Mouse (Mus musculus) kidney, postnatal 36 days (tissue): Measurements from ENCODE around the gene Vkorc1.
"Not testable (repeated sequence)": the region's sequence is repeated elsewhere in the genome, so short reads cannot be mapped to it uniquely, and the experiment has no call there.

Experiments used
- DNase-seq, 2 experiments: peaks; one replicate each; pipeline ENCODE4 v3.0.0; 2021 to 2022; ENCODE audit warnings: mixed read lengths in 2 of 2

Gene Vkorc1

DNA sequence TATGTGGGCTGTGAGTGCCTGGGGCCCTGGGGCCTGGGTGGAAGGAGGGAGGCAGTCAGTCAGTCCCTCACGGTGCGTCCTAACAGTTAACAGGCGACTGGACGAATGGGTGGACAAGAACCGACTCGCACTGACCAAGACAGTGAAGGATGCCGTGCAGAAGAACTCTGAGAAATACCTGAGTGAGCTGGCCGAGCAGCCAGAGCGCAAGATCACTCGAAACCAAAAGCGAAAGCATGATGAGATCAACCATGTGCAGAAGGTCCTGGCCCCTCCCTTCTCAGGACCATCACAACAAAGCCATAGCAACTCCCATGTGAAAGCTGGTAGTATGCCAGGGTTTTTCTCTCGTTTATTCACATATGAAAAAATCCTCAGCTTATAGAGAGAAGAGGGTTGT is 19.9 kb upstream of the Vkorc1 start:
- DNase-seq, result no peak

DNA sequence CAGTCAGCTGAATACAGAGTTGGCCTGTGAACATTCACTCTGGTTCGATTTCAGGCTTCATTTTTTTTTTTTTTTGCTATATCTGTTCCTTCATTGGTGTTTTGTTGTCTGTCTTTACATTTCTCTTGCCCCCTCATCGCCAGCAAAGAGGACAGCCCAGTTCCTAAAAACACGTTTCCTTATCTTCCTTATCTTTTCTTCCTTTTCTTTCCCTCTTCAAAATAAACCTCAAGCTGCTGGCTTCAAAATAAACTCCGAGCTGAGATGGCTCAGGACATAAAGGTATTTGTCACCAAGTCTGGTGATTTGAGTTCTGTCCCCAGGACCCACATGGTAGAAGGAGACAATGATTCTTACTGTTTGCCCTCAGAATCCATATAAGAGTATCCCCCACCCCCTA is 17.5 kb upstream of the Vkorc1 start:
- DNase-seq, result no peak

DNA sequence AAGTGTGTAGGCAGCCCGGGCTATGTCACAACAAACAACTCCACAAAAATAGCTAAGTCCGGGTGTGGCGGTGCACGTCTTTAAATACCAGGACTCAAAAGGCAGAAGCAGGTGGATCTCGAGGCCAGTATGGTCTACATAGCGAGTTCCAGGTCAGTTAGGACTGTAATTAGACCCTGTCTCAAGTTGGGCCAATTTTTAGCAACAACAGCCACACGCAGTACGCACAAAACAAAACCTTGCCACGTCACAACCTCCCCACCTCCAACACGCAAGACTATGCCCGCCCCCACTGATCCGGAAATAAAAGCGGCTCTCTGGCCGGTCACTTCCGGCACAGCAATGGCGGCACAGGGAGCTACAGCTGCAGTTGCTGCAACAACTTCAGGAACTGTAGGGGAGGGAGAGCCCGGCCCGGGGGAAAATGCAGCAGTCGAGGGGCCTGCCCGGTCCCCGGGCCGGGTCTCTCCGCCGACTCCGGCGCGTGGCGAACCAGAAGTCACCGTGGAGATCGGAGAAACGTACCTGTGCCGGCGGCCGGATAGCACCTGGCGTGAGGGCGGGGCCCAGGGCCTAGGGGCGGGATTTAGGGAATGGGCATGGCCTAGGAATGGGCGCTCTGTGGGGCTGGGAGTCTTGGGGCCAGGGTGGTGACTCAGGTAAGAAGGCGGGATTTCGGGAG is 16.9 kb upstream of the Vkorc1 start, which contains the start of gene Kat8:
TSS of gene Kat8 (plus strand) at position 327 of the 682 bp plus-strand sequence.
- DNase-seq, result peak; percentile 95

DNA sequence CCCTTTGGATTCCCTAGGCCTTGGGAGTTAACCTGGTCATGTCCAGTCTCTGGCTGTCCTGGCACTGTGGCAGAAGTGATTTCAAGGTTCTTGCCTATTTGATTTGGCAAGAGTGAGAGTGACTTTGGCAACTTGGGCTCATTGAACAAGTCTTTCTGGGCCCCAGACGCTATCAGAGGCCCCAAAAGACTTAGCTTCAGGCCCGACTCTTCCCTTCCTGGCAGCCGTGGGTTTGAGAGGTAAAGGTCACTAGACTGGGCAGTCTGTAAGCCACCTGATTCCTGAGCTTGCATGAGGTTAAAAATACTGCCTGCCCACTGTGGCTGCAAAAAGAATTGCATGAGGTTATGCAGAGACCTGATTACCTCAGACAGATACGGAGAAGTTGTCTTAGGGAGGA is 13.2 kb upstream of the Vkorc1 start:
- peak in 1 of 2 experiments; percentile 42 for DNase-seq

DNA sequence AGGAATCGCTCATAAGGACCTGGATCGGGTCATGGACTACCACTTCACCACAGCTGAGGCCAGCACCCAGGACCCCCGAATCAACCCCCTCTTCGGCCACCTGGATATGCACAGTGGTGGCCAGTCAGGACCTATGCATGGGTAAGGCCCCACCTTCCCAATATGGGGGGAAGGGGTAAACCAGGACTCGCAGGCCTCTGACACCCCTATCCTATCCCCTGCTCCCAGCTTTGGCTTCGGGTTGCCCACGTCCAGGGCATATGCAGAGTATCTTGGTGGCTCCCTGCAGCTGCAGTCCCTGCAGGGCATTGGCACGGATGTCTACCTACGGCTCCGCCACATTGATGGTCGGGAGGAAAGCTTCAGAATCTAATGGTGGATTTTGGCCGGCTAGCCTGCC is 12.5 kb upstream of the Vkorc1 start:
- DNase-seq, result no peak

DNA sequence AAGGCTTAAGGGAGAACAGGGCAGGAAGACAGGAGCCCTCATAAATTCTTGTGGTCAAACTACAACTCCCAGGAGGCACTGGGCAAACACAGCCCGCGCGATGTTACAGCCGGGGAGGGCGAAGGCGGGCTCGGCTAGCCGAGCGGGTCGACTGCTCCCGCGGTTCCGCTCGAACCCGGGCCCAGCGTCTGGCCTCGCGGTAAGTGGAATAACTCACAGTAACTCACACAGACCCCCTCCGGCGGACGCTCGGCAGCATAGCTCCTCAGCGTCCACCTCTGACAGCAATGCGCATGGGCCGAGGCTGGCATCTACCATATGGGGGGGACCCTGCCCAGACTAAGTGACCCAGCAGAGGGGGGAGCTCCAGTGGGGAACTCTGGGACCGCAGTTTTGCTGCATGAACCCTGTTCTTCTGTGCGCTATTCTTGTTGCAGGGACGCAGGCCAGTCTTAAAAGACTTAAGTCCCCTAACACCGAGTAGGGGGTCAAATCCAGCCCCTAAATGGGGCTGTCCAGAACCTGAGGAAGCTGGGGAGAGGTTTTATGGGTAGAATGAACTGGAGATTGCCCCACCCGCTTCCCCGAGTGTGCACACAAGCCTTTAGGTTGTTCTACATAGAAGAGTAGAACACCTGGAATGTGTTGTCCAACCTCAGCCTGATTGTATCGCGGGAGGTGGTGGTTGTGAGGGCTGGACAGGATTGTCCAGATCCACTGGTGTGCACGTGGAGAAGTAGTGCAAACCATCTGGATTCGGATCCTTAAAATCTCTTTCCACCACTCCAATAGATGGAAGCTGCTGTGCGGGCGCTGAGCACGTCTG is 8.8 kb upstream of the Vkorc1 start, which contains the start of gene Bckdk:
TSS of gene Bckdk (plus strand) at position 112 of the 826 bp plus-strand sequence.
- DNase-seq, result peak; percentile 84 to 86

DNA sequence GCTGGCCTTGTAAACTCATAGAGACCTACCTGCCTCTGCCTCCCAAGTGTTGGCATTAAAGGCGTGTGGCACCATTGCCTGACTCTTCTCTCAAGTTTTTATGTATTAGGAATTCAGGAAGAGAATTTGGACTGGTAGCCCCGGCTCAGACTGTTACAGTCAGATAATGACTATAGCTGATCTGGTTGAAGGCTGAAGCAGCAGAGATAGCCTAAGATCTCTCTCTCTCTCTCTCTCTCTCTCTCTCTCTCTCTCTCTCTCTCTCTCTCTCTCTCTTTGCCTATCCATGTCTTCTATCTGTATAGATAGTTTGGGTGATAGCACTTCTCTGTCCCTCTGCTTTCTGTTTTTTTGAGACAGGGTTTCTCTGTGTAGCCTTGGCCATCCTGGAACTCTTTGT is 6.4 kb upstream of the Vkorc1 start:
- no peak for DNase-seq

DNA sequence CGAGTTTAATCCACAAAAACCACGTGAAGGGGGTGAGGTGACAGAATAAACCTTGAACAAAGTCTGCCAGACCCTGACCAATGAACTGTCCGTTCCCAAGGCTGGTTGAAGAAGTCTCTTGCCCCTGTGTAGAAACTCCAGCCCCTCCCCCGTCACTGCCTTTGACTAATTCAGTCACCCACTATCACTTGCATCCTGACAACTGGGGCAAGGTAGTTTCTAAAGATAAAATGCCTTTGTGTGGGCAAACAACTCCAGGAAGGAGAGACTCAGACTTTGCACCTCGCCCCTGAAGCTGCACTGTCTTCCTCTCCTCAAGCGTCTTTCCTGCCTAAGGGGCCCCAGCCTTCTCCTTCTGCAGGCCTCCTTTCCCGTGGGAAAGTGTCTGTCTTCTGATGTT is 4.6 kb upstream of the Vkorc1 start:
- DNase-seq, result peak in 1 of 2 experiments; percentile 55

DNA sequence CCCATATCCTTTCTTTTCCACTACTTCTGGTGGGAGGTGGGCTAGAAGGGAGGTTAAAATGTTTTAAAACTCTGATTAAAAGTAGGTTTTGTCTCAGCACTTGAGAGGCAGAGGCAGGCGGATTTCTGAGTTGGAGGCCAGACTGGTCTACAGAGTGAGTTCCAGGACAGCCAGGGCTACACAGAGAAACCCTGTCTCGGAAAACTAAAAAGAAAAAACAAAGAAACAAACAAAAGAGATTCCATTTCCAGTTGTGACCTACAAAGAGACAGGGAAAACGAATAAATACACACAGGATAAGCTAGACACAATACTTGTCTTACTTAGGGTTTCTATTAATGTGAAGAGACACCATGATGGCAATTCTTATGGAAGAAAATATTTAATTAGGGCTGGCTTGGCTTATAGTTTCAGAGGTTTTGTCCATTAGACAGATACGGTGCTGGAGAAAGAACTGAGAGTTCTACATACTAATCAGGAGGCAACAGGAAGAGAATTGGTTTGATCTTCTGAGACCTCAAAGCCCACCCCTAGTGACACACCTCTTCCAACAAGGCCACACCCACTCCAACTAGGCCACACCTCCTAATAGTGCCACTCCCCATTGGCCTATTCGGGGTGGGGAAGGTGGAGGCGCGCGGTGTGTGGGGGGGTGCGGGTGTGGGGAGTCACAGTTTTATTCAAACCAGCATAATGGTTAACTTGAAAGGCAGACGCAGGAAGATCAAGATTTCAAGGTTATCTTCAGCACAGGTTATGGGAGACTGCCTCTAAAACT is 3.0 kb upstream of the Vkorc1 start:
- peak in 1 of 2 experiments; percentile 45 for DNase-seq

DNA sequence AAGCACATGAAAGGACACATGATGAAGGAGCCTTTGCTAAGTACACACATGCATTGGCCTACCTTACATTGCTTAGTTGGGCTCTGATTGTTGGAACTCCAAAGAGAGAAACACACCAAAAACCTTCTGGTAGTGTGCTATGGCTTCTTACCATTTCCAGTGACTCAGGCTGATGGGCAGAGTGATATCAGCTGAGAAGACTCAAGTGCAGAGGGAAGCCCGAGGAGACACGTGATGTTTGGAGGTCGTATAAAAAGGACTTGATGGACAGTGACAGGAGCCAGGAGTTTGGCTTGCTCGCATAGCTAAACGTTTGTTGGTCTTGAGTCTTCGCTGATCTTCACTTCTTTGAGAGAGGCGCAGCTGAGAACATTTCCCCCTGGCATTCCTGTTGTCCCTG is 2.1 kb upstream of the Vkorc1 start:
- DNase-seq, result no peak

DNA sequence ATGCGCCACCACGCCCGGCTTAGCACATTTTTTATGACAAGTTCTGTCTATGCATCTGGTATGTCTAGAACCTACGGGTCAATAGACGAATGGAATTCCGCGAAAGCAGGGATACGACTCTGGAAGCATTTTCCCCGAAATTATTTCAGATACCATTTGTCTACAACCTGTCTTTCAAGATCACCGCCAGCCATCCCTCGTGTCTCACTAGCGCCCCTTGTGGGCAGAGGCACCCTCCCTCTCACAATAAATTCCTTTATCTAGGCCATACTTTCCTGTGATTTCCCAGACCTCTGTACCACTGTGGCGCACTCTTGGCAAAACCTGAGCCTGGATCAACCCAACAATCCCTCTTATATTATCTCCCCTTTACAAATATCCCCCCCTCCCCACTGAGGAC is 967 bp upstream of the Vkorc1 start:
- peak; percentile 55 to 85 for DNase-seq

DNA sequence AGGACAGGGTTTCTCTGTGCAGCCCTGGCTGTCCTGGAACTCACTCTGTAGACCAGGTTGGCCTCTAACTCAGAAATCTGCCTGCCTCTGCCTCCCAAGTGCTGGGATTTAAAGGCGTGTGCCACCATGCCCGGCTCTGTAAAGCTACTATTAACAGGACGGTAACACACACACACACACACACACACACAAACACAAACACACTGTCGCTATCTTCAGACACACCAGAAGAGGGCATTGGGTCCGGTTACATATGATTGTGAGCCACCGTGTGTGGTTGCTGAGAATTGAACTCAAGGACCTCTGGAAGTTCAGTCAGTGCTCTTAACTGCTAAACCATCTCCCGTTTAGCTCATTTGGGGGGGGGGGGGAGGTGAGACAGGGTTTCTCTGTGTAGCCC is 474 bp upstream of the Vkorc1 start:
- DNase-seq, result not testable (repeated sequence)

DNA sequence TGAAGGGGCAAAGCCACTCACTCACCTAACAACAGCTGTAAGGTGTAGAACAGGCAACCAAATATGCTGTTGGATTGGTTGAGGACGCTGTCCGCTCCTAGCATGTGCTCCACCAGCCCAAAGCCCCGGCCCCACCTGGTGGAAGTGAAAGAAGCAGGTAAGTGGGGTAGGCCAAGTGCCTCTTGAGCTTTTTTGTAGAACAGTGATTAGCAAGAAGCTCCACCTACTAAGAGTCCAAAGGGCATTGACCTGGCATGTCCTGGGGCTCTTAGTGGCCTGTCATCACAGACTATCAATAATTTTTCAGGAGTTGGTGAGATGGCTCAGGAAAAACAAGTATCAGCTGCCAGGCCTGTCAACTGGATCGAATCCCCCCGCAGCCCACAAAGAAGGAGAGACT is 937 bp downstream of the Vkorc1 start:
- DNase-seq, result peak; percentile 37 to 52

DNA sequence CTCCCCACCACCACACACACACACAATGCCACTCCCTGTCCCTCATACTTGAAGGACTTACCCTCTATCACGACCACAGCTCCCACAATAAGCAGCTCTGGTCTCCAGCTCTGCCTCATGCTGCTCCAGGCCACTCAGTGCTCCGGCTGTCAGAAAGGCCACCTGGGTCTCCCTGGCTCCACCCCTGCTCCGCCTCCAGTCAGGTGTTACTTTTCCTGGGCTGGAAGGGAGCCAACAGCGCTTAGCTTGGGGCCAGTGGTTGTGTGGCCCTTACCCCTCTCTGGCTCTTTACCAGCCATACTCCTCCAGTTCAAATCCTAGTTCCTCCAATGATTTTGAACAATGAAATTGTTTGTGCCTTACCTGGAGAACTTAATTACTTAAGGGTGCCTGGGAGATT is 4.6 kb downstream of the Vkorc1 start, which contains the start of gene Prss53:
TSS of gene Prss53 (minus strand) at position 173 of the 400 bp plus-strand sequence.
- peak; percentile 88 to 90 for DNase-seq

DNA sequence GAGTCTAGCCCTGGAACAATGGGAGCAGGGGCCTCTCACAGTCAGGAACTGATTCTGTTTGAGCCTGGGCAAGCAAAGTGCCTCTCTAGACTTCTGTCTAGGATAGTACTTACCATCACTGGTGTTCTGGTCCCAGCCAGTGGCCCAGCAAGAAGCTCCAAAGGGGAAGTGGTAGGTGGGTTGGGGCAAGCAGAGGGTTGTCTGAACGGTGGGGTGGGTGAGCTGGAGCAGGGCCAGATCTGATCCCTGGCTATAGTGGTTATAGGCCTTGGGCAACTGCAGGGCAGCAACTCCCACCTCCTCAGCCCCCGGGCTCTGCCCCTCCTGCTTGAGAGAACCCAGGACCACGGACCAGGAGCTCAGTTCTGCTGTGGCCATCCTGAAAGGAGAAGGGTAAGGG is 6.6 kb downstream of the Vkorc1 start:
- DNase-seq, result no peak

DNA sequence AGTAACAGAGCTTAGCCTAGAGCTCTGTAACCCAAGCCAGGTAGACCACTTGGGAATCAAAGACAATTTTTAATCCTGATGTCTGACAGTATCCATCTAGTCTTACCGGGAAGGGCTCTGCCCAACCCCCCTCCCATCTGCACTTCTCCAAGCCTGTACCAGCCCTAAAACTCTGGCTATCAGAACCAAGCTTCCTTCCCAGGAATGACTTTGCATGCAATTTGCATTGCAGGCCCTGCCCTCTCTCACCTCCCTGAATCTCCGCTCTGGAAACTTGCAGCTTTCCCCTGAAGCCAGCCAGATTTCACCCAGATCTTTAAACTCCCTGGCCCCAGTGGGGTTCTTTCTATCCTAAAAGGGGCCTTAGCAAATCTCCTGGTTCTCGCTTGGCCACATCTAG is 7.6 kb downstream of the Vkorc1 start:
- no peak for DNase-seq

DNA sequence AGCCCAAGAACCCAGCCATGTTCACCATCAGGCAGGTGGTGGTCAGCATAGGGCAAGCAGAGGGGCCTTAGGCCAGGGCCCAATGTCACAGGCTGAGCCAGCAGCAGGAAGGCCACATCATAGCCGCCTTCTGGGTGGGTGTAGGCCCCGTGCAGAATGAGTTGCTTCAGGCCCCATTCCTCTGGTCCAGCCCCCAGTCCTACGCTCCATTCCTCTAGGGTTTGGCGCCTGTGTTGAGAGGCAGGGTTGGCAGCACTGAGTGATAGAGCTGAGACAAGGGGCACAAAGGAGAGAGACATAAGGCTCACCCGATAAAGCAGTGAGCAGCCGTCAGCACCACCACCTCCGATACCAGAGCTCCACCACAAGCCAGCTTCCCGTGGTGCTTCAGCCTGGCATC is 8.2 kb downstream of the Vkorc1 start:
- DNase-seq, result no peak

DNA sequence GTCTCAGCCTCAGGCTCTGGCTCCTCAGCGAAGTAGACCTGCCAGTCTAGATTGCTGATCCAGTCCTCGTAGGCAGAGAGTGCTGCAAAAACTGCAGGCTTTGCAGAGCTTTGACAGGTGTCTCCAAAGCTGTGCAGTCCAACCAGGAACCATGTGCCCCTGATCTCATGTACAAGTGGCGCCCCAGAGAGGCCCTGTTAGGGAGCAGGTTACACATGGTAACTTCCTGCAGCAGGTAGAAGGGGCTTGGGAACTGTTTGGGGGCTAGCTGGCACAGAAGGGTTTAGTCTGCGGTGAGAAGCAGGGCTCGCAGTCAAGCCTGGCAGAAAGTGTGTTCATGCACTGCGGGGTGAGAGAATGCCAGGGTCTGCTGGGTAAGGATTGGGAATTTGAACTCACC is 8.9 kb downstream of the Vkorc1 start:
- no peak for DNase-seq

DNA sequence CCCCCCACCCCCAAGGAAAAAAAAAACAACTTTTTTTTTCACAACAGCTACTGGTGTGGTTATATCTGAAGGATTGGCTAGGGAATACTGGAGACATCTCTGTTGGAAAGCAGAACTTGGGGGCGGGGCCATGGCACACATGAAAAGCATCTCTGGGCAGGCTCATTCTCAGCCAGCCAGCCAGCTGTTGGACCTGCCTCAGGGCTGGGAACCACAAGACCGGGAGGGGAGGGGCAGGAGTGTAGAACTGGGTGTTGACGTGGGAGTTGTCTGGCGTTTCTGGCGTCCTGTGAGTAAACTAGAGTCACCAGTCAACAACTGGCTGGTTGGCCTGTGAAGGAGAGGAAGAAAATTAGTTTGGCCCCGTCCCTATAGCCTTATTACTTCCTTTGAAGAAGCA is 9.5 kb downstream of the Vkorc1 start:
- DNase-seq, result peak; percentile 34 to 43

DNA sequence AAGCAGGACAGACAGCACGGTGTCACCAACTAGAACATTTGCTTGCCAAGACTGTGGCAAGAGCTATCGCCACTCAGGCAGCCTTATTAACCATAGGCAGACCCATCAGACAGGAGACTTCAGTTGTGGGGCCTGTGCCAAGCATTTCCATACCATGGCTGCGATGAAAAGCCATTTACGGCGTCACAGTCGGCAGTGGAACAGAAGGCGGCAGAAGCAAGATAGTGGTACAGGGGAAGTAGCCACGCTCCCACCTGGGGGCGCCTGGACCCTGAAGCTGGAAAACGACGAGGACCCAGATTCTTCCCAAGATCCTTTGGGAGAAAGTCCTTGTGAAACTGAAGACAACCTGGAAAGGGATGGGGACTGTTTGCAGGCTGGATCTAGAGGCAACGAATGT is 15.0 kb downstream of the Vkorc1 start:
- no peak for DNase-seq

DNA sequence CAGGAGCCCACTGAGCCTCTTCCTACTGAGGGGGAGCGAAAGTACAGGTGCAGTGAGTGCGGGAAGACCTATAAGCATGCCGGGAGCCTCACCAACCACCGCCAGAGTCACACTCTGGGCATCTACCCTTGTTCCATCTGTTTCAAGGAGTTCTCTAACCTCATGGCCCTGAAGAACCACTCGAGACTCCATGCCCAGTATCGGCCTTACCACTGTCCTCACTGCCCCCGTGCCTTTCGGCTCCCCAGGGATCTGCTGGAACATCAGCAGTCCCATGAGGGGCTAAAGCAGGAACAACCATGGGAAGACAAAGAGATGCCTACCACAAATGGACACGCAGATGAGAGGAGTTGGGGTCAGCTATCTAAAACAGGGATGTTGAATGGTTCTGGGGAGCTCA is 16.1 kb downstream of the Vkorc1 start:
- no peak for DNase-seq

DNA sequence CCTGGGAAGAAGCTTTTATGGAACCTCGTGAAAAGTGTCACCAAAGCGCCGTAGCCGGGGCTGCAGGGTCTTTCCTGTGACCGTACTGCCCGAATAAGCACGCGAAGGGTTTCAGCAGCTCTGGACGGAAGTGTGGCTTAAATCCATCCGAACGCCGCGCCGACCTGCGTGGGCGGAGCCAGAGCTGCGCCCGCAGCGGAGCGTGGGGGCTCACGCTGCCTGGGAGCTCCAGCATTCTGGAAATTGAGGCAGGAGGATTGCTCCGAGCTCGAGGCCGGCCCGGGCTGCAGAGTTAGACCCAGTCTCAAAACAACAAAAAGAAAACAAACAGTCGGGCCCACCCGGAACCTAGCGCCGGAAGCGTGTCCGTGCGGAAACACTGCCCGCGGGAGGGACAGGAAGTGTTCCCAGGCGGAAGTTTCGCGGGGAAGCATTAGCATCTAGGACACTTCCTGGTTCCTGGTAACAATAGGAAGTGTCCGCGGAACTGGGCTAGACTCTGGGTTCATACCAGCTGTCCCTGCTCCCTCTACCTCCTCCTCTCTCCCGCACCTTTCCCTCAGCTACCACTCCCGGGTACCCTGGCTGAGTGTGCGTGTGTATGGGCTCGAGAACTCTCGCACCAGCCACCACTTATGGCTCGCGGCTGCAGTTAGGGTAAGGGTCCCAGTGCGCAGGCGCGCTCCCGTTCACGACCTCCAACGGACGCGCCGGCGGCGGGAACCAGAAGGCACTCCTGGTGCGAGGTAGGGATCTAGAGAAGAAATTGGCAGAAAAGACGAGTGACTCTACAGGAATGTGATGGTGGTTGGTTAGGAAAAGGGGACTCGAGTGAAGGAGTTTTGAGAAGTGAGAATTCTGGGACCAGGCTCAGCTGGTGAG is 18.7 kb downstream of the Vkorc1 start, which contains the start of gene Zfp668:
TSS of gene Zfp668 (minus strand) at position 362 of the 882 bp plus-strand sequence.
- DNase-seq, result peak; percentile 94
